Mouse (Mus musculus) spleen, postnatal 14 days (tissue): Measurements from ENCODE around the gene Abhd15.
"Not testable (repeated sequence)": the region's sequence is repeated elsewhere in the genome, so short reads cannot be mapped to it uniquely, and the experiment has no call there.

Experiments
- DNase-seq, 2 experiments: peaks; one replicate each; pipeline ENCODE4 v3.0.0; 2021 to 2022; ENCODE audit warnings: low spot score in 2 of 2

The Abhd15 gene

DNA sequence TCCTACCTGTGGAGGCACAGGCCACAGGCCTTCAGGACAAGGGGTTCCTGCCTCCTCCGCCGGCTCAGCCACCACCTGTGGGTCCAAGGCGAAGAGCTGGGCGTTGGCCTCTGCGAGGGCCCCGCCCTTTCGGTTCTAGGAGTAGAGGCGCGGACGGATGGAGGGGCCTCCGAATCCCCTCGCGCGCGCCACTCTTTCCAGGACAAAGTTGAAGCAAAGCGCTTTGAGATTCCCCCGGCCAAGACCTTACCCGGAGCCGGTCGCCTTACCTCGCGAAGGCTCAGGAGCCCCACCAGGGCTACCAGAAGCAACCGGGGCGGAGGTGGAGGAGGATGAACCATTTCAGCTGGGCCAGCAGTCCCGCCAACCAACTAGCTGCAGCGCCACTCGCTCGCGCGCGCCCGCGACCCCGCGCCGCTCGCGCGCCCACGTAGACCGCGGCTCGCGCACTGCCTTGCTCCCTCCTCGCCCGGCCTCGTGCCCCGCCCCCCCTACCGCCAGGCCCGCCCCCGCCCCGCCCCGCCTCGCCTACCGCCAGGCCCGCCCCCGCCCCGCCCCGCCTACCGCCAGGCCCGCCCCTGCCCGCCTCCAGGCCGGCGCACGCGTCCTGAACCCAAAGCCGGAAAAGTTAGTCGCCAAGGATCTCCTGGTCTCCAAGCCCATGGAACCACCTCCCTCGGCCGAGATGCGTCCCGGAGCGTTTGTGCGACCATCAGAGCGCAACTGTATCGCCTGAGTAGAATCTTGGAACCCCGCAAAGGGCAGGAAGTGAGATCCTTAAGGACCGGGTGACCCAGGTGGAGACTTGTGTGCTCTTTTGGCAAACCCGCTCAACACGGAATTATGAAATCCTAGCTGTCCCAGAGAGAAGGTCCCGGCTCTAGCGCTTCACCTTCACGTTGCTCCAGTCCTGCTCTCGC lies 1.8 kb upstream of the Abhd15 start:
- DNase-seq, result peak; percentile 66 to 75

DNA sequence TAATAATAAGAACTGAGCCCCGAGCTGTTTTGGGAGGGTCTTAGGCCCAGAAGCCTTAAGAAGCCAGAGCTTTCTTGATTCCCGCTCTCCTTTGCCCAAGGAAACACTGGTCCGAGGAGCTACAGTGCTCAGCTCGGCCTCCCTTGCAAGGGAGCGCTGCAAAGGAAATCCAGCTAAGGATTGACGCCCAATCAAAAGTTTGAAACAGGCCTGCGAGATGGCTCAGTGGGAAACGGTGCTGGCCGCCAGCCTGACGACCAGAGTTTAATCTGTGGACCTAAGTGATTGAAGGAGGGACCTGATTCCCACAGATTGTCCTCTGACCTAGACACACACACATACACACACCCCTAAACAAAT lies 1.1 kb upstream of the Abhd15 start:
- DNase-seq, result no peak

GRCm38 (mm10) chr11:77514281-77514831 lies 565 bp upstream of the Abhd15 start:
- DNase-seq, result peak in 1 of 2 experiments; percentile 31

DNA sequence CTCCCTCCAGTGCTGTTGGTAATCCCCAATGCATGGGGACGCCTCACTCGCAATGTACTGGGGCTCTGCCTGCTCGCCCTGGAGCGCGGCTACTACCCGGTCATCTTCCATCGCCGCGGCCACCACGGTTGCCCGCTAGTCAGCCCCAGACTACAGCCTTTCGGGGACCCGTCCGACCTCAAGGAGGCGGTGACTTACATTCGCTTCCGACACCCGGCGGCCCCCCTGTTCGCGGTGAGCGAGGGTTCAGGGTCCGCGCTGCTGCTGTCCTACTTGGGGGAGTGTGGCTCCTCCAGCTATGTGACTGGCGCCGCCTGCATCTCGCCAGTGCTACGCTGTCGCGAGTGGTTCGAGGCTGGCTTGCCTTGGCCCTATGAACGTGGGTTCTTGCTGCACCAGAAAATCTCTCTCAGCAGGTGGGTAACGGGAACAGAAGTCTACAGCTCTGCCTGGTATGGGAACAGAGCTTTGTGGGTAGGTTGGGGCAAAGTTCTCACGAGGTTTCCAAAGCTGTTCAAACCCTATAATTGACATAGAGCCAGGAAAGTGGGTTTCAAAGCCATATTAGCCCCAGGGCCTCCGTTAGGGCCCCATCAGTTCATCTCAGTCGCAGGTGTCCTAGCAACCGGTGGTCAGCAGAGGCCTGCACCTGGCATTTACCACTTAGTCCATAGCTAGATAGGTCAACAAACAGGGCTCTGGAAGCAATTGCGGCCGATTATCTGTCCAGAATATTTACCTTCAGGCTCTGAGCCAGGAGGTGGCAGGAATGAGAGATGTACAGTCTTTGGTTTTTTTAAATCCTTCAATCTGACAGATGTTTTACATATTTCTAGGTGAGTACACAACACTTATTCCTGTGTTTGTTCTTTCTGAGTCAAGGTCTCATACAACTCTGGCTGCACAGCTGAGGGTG lies 974 bp downstream of the Abhd15 start, which contains the start of gene Trp53i13:
TSS of gene Trp53i13 (minus strand) at position 344 of the 916 bp plus-strand sequence.
- no peak for DNase-seq

- DNase-seq, result no peak
Observed at GRCm38 (mm10) chr11:77516553-77517425, 1.9 kb downstream of the Abhd15 start.

DNA sequence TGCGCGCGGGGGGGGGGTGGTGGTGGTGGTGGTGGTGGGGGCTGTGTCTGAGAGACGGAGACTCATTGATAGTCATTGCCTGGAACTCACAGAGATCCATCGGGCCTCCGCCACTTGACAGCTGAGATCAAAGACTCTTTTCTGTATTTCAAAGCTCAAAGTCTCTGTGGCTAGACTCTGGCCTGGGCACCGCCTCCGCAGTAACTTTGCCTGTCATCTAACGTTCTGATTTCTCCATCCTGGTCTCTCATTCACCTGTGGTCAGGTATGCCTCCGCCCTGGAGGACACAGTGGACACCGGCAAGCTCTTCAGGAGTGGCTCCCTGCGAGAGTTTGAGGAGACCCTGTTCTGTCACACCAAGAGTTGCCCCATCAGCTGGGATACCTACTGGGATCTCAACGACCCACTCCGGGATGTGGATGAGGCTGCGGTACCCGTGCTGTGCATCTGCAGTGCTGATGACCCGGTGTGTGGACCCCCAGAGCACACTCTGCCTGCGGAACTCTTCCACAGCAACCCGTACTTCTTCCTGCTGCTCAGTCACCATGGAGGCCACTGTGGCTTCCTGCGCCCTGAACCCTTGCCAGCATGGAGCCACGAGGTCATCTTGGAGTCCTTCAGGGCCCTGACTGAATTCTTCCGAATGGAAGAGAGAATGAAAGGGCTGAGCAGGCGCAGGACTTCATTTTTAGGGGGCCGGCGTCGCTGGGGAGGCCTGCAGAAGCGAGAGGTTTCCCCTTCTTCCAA lies 3.3 kb downstream of the Abhd15 start:
- DNase-seq, result no peak

- peak in 1 of 2 experiments; percentile 31 for DNase-seq
Observed at GRCm38 (mm10) chr11:77519043-77519442, 4.1 kb downstream of the Abhd15 start, which contains the start of gene Gm10392. Gene Gm10392, minus strand, starts transcription at chr11:77519198.

- no peak for DNase-seq
Observed at GRCm38 (mm10) chr11:77520601-77521529, 5.9 kb downstream of the Abhd15 start.

DNA sequence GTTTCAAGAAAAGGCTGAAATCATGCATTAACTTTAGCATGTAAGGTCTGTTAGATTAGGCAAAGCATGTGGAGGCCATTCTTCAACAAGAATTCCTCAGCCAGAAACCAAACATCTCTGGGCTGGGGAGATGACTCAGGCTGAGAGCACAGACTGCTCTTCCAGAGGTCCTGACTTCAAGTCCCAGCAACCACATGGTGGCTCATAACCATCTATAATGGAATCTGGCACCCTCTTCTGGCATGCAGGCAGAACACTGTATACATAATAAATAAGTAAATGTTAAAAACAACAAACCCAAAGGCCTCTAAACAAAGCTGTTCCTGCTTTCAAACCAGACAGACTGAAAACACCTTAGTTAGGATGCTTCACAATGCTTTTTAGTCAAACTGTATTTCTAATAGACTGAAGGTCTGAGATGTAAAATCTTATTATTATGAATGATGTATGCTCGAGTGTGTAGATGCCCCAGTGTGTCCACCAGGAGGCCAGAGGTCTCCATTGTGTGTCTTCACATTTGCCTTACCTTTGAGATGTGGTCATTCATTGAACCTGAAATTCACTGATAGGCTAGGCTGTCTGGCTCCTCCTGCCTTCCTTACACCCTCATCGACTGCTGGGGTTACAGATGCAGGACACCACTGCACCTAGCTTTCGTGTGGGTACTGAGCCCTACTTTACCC lies 11.0 kb downstream of the Abhd15 start:
- no peak for DNase-seq

DNA sequence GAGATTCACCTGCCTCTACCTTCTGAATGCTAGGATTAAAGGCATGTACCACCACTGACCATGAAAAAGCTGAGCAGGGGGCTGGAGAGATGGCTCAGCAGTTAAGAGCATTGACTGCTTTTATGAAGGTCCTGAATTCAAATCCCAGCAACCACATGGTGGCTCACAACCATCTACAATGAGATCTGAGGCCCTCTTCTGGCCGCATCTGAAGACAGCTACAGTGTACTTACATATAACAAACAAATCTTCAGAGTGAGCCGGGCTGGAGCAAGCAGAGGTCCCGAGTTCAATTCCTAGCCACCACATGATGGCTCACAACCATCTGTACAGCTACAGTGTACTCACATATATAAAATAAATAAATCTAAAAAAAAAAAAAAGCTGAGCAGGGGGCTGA lies 13.5 kb downstream of the Abhd15 start:
- not testable (repeated sequence) for DNase-seq

DNA sequence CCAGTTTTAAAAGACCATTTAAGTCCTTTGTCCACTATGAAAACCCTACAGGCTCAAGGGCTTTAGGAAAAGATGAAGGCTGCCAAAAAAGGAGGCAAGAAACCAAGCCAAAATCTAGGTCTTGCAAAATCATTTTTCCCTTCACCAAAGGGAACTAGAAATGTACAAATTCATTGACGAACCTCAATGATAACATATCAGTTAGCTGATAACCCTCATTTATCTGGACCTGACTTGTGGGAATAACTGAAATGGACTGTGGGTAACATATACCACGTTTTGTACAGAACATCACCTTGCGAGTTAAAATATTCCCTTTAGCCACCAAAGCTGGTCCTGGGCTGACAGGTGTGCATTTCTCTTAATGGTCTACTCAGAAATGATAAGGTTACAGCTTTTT lies 14.7 kb downstream of the Abhd15 start:
- DNase-seq, result no peak

DNA sequence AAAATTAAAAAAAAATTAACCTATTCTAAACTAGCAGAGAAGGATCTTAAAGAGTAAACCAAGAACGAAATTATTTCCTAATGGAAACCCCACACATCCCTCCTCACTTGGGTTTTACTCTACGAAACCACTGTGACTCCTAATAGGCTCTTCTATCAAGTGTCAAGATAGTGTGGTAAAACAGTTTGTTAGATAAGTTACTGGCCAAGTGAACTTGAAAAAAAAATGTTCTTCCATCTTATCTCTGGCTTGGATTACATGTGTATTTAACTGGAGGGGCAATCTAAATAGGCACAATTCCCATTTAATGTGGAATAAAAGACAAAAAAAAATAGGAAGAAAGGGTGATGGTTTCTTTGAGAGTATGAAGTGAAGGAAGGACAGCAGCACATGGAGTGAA lies 15.9 kb downstream of the Abhd15 start:
- DNase-seq, result no peak

GRCm38 (mm10) chr11:77532202-77532846 lies 17.4 kb downstream of the Abhd15 start:
- no peak for DNase-seq

GRCm38 (mm10) chr11:77545261-77545660 lies 30.3 kb downstream of the Abhd15 start:
- no peak for DNase-seq

- no peak for DNase-seq
Observed at GRCm38 (mm10) chr11:77585201-77585600, 70.3 kb downstream of the Abhd15 start.
